Mouse (Mus musculus) layer of hippocampus, postnatal 14 days (tissue): ENCODE data around the gene Gabrd. TPM values are rescaled to one million over a fixed set of nuclear protein-coding genes. Genes with fewer than 3 reads are reported as not detected.
A peak's percentile ranks its signal among the peaks of the same experiment; 100 is the strongest.
"Not testable (repeated sequence)": the region's sequence is repeated elsewhere in the genome, so short reads cannot be mapped to it uniquely, and the experiment has no call there.

Experiments used
- DNase-seq, 2 experiments: peaks; one replicate each; pipeline ENCODE4 v3.0.0; 2021 to 2022; ENCODE audit warnings: low spot score in 2 of 2, mixed read lengths in 1 of 2
- long read RNA-seq, 2 experiments: library from polyadenylated mRNA; stranded (forward); transcript quantifications; one replicate each; pipeline ENCODE4 v2.0.0; 2021
- total RNA-seq, 2 experiments: library from RNA; stranded (reverse); gene quantifications; 2 replicates each; pipeline ENCODE4 v1.2.3; 2021

The Gabrd gene
- 10 to 100 TPM; 10.4 to 14.9 TPM for total RNA-seq
- long read RNA-seq, experiment 1, transcript Gabrd-201 (9 exons, 1,921 nt): major isoform, 6 of 8 reads
- long read RNA-seq, experiment 1, partial matches to known transcripts: 2 of 8 reads
- long read RNA-seq, experiment 1, other reads (novel, unspliced or antisense): 0 of 8 reads
- long read RNA-seq, experiment 2, transcript Gabrd-201 (9 exons, 1,921 nt): major isoform, 9 of 14 reads
- long read RNA-seq, experiment 2, partial matches to known transcripts: 5 of 14 reads
- long read RNA-seq, experiment 2, other reads (novel, unspliced or antisense): 0 of 14 reads

DNA sequence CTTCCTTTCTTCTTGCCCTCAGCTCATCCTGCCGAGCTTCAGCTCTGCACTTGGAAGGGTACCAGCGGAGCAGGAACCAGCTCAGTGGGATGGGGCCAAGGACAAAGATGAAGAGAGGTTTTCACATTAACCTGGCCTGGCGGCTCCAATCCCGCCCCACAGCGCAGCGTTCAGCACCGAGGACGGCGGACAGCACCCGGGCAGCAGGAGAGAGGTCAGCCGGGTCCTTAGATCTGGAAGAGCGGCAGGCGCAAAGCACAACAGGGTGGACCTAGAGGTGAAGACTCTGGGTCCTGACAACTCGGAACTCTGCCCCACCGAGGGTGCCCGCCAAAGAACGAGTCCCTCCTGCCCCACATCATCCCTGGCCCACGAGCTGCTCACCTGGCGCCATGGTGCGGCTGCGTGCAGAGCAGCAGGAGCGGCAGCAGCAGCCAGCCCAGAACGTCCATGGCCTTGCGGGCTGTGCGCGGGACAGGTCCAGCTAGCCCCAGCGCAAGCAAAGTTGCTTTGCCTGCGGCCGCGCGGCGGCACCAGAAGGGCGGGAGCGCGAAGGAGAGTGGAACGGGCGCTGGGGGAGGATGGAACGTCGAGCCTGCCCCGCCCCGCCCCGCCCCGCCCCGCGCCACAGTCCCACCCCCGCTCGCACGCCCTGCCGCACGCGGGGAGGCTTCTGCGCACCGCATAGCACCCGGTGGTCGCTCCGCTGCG, at the start of gene Gabrd:
Gene Gabrd, minus strand, starts transcription at position 602 of the 711 bp plus-strand sequence.
- DNase-seq: peak; percentile 25 to 32

DNA sequence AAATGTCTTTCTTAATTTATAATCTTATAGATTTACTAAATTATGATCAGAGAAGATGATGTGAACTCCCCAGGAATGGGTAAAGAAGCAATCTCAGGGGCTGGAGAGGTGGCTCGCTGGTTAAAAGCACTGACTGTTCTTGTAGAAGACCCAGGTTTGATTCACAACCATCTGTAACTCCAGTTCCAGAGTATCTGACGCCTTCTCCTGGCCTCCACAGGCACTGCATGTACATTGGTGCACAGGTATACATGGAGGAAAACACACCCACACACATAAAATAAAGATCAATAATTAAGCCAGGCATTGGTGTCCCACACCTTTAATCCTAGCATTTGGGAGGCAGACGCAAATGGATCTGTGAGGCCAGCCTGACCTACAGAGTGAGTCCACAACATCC, 44.9 kb upstream of the Gabrd start:
- DNase-seq: no peak

DNA sequence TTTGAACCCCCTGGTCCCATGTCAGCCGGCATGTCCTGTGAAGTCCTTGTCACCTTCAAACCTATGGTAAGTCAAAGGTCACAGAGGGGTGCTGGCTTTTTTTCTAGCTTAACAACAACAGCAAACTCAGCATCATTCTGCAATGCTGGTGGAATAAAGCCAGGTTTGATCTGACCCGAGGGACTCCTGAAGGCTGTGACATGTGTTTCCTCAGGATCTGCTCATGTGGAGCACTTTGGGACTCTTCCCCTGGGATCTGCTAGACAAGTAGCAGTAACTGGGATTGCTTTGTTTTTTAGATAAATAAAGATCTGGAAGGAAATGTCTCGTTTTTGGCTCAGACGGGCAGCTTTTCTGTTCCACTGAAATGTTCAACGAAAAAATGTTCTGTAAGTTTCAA, 36.1 kb upstream of the Gabrd start:
- no peak for DNase-seq

DNA sequence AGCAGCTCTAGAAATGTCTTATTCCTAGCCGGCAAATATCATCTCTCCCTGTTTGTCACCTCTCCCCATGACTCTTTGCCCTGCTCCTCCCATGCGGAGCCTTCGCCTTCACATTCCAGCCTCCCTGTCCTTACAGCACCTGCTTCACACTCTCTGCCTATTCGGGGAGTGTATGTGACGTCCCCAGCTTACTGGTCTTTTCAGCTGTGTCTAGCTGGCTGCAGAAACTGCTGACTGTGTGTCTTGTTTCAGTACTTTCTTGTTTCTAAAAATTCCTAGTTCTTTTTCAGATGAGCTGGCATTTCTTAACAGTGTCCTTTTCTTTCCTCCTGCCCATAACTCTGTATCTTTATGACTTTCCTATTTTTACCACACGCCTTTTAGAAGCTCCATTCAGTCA, 34.4 kb upstream of the Gabrd start:
- no peak for DNase-seq

DNA sequence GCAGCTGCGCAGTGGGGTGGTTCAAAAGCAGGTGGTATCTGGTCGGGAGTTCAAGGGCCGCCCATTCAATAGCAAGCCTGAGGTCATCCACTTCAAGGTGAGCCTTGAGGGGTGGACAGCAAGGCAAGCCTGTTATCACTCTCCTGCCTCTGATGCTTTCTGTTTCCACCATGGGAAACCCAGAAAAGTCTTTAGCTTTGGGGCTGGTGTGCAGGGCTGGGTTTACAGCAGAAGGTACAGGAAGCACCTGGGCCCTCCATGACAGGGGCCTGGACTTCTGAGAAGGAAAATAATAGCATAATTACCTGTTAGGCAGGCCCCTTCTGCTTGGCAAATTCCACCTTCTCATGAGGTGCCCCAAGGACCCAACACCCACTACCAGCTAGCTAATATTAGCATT, 31.3 kb upstream of the Gabrd start:
- DNase-seq: no peak

DNA sequence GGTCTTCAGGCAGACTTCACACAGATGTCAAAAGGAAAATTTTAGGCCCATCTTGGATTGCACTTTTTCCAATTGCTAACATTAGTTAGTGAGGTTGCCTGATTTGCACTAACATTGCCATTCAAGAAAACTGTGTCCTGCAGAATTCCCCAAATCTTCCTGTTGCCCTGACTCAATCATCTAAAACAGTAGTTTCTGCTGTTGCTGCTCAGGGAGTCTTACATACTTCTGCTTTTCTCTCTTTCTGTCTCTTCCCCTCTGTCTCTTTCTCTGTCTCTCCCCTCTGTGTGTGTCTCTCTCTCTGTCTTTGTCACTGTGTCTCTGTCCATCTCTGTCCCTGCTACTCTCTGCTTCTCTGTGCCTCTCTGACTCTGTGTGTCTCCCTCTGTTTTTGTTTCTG, 30.5 kb upstream of the Gabrd start:
- no peak for DNase-seq

DNA sequence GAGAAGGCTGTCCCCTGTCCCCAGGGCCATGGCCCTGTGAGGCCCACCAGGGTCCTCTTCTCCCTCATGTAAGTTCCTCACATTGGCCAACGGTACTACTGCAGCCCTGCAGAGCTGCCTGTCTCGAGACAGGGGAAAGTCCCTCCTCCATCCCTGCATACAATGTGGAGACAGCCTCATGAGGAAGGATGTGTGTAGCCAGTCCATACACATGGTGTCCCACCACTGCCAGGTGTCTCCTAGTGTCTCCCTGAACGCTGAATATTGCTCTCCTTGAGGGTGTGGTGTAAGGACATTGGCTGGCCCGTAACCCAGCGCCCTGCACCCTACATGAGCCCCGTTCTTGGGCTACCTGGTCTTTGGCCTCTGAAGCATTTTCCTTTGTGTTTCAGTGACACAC, 28.4 kb upstream of the Gabrd start:
- no peak for DNase-seq

DNA sequence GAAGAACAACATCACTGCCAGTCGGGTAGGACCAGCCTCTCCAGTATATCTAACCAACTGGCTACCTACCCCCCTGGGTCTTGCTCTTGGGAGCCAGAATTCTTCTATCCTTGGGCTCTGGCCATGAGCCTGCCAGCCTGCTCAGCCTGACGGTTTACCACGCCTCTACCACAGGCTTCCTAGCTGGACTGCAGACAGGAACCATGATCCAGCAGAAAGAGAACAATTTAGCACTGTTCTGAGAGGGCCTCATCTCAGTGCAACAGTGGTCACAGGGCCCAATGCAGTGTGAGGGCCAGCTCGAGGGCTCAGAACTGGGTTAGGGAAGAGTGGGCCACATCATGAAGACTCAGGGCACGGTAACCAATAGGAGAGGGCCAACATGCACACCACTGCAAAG, 26.1 kb upstream of the Gabrd start:
- no peak for DNase-seq

DNA sequence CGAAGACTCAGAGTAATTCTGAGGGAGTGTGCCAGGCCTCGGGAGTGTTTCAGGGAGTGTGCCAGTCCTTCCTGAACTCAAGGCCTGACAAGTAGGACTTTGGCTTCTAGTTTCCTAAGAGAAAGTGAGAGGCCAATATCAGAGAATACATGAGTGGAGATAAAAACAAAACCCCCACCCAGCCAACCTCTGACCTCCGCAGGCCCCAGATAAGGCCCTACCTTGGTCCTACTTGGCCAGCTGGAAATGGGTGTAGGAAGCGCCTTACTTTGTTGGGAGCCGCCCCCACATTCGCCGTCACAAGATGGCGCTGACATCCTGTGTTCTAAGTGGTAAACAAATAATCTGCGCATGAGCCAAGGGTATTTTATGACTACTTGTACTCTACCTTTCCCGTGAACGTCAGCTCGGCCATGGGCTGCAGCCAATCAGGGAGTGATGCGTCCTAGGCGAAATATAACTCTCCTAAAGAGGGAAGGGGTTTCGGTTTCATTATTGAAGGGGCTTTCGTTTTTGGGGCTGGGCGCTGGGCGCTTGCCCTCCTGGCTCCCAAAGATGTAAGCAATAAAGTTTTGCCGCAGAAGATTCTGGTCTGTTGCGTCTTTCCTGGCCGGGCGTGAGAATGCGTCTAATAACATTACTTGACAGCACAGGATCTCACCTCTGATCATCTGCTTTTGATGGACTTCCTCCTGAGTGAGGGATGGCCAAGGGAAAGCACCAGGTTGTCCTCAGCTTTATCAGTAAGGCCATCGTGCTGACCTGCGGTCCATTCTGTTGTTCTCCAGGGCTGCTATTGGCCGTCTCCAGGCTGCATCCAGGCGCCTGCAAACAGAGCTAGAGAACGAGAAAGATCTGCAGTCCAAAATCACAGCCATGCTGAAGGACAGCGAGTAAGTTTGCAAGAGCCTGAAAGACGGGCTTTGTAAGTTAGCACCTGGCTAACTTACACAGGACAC, 23.8 kb upstream of the Gabrd start:
- DNase-seq: not testable (repeated sequence)

DNA sequence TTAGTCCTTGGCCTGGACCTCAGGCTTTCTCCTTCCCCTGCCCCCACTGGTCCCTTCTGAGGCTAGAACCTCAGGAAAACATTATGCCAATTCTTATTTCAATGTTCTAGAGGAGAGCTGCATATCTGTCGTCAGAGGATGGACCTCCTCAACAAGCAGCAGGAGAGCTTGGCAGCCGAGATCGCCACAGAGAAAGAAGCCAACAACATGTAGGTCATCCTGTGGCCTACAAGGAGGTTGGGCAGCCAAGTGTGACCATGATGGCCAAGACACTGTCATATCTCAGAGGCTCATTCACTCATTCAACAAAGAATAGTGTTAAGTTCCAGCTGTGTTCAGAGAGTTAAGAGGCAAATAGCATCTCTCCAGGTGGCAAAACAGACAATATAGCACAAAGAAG, 22.2 kb upstream of the Gabrd start:
- no peak for DNase-seq

DNA sequence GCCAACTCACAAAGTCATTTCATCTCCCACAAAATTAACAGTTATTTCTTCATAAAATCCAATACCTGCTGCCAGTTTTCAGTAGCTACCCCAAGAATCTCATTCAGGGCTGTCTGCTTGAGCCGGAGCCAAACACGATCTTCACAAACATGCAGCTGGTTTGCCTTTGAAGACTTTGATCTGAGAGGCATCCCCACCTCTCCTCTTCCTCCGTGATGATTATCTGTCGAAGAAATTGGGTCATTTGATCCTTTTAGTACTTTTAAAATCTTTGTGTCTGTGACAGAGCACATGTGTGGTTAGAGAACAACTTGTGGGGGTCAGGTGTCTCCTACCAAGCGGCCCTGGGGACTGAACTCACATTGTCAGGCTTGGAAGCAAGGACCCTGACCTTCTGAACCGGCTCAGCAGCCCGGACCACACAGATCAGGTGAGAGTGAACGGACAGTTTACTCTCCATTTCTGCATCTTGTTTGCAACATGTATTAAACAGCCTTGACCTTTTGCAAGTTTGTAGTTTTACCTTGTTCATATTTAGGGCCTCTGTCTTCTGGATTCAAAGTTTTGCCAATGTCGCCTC, 16.8 kb upstream of the Gabrd start:
- DNase-seq: no peak

DNA sequence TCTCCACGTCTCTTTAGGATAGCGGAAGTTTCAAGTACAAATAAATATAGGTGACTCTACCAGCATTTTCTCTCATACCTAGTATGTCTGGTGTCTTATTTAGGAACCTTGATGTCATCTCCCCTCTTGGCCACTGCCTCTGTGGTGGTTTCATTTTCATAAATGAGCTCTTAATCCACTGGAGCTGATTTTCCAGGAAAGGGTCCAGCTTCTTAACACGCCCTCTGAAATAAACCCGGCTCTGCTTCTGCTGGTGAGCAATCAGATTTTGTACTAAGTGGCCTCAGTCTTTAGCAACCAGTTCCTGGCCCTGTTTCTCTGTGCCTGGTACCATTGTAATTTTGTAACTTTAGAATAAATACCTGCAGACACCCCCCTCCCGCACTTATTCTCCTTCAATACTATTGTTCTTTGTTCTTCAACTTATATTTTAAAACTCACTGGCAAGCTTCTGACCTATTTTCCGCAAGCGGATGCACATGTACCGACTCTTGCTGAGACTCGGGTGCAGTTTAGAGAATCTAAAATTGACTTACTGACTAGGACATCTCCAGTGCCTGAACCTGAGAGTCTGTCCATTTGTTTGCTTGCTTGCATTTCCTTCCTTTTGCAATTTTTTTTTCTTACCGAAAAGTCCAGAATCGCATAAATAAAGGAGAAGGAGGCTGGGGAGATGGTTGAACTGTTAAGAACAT, 15.9 kb upstream of the Gabrd start:
- DNase-seq: no peak

DNA sequence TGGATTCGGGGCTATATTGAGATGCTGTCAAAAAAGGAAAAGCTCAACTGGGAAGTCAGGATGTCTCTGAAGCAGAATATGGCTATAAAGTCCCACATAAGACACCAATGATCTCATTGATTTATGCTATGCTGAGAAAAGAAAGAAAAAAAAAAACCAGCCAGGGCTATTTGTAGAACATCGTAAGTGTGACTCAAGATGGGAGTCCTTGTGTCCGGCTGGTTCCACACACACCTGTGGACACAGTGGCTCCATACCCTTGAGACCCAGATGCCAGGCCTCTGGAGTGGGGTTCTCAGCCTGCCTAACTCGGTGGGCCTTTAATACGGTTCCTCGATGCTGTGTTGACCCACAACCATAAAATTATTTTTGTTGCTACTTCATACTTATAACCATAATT, 14.2 kb upstream of the Gabrd start:
- no peak for DNase-seq

DNA sequence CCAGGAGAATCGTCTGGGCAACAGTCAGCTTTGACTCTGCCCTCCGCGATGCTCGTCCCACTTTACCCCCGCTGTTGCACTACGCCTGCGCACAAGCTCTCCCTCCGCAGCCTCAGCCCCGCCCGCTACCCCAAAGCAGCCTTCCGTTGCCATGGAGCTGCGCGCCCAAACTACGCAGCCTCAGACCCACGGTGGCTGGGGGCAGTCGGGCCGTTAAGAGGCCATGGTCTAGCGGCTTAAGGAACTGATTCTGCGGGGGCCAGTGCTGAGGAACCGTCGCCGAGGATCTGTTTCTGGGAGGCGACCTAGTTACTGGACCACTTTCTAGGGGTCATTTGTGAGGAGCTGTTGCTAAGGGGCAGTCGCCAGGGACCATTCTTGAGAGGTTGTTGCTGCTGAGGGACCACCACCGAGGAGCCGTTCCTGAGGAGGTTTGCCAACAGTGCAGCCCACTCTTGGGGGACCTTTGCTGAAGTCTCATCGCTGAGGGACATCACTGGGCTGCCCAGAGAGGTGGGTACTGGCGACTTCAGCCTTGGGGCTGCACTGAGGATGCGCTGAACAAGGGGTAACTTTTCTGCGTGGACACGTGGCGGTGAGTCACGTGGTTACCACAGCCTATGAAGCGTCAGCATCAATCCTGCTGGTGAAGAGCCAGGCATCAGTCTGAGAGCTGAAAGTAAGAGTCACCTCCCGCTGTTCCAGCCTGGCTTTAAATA, 11.3 kb upstream of the Gabrd start, which contains the start of gene Cfap74:
Gene Cfap74, plus strand, starts transcription at position 133 of the 719 bp plus-strand sequence.
- peak; percentile 85 to 89 for DNase-seq

DNA sequence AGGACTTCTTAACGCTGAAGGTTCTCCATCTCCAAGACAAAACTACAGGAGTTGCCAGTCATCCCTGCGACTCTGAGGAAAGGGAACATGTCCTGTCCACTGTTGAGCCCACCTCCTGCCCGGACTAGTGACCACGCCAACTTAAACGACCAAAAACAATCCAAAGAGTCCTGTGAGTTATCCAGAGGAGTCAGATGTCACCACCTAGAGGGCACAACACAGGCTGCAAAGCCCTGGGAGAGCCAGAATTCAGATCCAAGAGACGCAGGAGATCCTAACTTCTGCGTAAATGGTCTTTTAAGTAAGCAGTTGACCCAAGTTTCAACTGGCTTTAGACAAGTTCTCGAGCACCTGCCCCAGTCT, 10.8 kb upstream of the Gabrd start:
- DNase-seq: no peak

DNA sequence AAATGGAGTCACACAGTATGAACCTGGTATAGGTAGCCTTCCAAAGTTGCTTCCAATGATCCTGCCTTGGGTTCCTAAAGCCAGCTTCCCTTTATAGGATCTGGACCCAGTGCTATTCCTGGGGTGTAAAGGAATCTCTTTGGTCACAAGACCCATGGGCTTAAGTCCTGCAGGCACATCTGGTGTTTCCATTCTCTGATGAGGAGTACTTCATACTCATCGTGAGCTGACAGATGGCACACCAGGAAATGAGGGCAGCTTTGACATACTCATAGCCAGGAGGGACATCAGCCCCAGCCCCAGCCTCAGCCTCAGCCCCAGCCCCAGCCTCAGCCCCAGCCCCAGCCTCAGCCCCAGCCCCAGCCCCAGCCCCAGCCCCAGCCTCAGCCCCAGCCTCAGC, 4.6 kb upstream of the Gabrd start:
- DNase-seq: no peak

DNA sequence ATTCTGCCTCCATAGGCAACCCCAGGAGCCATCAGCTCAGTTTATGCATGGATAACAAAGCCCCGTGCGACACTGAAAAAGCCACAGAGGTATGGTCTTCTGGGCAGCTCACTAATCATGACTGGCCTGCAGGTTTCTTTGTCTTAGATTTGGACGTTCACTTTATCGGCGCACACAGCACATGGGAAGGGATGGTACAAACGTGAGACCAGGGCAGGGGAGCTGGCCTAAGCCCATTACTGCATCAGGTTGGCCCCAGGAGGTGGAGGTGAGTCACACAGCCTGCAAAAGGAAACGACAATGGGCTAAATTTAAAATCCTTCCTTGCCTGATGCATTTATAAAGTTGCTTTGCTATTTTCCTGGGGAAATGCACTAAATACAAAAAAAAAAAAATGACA, 3.2 kb upstream of the Gabrd start:
- no peak for DNase-seq

DNA sequence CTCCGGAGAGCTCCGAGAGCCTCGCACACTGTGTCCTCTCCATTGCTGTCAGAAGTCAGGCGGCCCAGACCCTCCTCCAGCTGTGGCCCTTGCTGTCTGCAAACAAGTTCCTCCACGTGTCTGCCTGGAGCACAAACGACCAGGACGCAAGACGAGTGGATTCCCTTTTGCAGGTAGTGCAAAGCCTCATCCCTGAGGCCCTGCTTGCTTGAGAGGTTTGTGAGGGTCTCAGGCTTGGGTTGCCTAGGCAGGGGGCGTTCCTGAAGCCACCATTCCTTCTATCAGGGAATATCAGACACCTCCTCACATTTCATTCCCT, 269 bp upstream of the Gabrd start:
- no peak for DNase-seq

DNA sequence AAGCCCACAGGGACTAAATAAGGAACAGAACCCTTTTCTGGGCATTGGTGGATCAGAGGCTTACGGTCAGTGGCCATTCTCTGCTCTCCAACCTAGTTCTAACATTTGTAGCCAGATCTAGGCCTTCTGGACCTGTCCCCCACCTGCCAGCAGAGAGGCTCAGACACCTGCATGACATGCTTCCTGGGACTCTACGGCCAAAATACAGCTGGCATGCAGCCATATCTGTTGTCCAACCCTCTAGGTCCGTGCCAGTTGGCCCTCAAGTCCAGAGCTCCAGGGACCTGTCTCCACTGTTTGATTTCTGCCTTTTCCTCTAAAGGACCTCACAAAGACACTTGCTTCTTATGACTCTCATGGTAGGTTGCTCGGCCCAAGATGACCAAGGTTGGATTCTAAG, 1.2 kb downstream of the Gabrd start:
- no peak for DNase-seq

DNA sequence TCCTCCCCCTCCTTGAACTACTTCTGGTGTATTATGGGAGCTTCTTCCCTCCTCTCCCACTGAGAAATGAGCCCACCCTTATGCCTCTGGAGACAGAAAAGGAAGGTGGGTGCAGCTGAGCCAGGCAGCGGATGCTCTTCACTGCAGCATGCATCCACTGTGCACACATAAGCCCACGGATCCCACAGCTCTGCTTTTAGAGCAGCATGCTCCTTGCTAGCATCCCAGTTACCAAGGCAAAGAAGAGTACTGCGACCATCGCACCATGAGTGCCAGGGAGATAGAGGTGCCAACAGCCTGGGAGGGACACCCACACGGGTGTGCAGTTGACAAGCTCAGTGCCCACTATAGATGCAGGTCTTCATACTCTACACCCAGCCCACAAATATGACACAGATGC, 2.4 kb downstream of the Gabrd start:
- no peak for DNase-seq
